Mouse (Mus musculus) monocyte, adult 2 months (primary cell): Measurements from ENCODE around the gene Armc6.
A peak's percentile ranks its signal among the peaks of the same experiment; 100 is the strongest.

Experiments
- DNase-seq, 2 experiments: peaks; one replicate each; pipeline ENCODE4 v3.0.0; 2022; ENCODE audit warnings: low spot score in 2 of 2, low read depth in 1 of 2

Armc6 gene

GRCm38 (mm10) chr8:70197603-70198002 is 36.7 kb downstream of the Armc6 start:
- no peak for DNase-seq

DNA sequence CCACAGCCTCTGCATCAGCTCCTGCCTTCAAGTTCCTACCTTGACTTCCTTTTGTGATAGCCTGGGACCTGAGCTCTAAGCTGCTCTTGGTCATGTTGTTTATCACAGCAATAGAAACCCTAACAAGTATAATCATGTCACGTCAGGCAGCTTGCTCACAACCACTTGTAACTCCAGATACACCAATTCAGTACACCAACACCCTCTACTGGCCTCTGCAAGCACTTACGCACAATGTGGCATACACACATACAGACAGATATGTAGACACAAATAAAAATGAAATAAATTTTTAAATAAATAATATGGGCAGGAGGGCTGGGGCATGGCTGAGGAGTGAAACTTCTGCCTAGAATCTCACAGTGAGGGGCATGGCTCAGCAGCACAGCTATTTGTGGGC is 38.5 kb downstream of the Armc6 start:
- no peak for DNase-seq

GRCm38 (mm10) chr8:70194191-70194590 is 40.1 kb downstream of the Armc6 start:
- DNase-seq = no peak

DNA sequence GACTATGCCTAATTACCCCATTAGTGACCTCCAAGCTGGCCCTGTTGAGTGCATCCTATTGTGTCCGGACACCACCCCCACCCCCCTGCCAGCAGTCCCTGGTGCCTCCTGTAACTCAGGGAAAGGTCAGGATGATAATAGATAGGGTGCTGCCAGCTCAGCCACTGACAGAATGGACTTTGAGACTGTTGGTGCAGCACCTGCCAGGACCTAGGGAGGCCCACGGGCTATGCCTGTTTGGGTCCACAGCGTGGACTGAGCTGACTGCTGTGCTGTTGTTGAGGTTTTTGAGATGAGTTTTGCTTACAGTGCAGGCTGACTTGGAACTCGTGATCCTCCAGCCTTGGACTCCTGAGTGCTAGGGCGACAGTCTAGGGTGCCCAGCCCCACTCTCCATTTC is 41.0 kb downstream of the Armc6 start:
- DNase-seq = no peak

- DNase-seq = no peak
These were observed 45.6 kb downstream of the Armc6 start for GRCm38 (mm10) chr8:70188707-70189106.

DNA sequence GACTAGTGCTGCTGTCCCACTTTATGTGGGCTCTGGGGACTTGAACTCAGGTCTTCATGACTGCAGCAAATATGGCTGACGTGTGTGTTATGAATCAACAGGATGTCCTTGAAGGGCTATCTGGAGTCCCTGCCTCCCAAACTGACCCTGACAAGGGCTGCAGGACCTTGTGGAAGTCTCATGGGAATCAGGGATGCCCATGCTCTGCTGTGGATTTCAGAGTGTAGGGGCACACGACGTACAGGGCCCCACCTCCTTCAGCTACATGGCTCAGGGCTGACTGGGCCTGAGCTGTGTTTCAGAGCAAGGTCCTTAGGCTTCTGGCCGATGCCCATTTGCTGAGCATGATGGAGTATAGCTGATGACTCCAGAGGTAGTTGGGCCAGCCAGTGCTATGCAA is 51.1 kb downstream of the Armc6 start:
- DNase-seq = no peak

DNA sequence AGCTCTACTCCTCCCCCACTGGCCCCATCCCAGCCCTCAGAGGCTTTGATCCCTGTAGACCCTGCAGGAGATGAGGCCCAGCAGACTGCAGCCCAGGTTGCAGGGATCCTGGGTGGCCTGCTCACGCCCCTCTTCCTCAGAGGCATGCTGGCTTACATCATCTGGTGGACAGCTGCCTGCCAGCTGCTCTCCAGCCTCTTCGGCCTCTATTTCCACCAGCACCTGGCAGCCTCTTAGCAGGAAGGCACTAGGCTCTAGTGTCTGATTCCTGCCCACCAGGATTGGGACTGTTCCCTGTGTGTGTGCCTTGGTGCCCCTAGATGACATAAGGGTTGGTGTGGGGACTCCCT is 52.4 kb downstream of the Armc6 start:
- DNase-seq = no peak

DNA sequence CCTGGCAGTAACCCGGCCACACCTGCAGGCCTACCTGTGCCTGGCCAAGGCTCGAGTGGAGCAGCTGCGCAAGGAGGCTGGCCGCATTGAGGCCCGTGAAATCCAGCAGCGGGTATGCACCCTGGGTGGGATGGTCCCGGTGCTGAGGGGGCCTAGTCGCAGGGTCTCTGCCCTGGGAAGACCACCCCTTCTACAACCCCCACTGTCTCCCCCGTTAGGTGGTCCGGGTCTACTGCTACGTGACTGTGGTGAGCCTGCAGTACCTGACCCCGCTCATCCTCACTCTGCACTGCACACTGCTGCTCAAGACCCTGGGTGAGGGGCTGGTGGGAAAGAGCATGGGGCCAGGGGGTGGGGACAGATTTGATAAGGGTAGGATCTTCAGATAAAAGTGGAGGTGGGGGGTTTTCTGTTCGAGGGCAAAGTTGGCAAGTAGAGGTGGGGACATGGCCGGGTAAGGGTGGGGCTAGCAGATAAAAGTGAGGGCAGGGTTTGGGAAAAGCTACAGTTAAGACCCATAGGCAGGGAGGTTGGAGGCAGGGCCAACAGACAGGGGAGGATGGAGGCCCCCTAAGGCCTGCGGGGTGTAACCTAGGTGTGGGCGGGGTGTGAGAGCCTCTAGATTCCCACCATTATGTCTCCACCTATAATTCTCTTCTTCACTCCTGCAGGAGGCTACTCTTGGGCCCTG is 52.9 kb downstream of the Armc6 start:
- DNase-seq = no peak

GRCm38 (mm10) chr8:70179082-70179481 is 55.2 kb downstream of the Armc6 start:
- DNase-seq = no peak

DNA sequence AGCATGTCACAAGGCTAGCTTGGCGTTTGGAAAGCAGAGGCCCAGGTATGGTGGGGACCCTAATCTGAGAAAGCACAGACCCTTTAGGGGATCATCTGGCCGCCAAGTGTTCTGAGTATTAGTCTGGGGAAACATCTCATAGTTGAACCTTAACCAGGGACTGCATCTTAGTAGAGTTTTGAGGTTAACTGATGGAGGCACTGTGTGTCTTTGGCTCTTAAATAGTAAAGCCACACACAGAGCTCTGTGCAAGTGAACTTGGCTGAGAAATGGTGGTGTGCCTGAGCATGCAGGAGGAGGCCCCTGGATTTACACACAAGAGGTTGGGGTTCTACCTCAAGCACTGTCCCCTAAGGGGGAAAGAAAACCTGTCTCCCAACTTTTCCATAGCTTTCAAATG is 56.0 kb downstream of the Armc6 start:
- DNase-seq = no peak

GRCm38 (mm10) chr8:70174079-70174478 is 60.2 kb downstream of the Armc6 start:
- no peak for DNase-seq

GRCm38 (mm10) chr8:70173320-70173719 is 60.9 kb downstream of the Armc6 start:
- no peak for DNase-seq

DNA sequence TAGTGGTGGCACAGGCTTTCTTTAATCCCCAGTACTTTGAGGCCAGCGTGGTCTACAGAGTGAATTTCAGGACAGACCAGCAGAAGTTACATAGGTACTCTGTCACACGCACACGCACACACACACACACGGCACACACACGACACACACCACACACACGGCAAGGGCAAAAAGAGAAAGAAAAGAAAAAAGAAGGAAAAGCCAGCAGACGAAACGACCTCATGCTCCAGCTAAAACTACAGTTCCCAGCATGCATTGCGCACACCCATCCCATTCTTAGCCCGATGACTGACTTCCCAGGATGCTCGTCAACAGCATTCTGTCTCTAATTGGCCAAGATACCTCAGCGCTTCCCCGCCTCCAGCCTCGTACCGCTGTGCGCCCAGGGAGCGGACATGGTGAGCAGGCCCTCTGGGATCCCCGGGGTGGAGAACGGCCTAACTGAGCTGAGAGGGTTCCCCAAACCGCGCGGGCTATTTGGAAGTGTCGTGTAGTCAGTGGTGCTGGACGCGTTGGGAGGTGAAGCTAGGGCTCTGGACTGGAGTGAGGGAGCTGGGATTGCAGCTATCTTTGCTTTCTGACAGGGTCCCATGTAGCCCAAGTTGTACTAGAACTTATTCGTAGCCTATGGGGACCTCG is 62.1 kb downstream of the Armc6 start, which contains the start of gene Tmem161a:
Gene Tmem161a, plus strand, starts transcription at position 314 of the 639 bp plus-strand sequence.
- DNase-seq = peak; percentile 78 to 83

DNA sequence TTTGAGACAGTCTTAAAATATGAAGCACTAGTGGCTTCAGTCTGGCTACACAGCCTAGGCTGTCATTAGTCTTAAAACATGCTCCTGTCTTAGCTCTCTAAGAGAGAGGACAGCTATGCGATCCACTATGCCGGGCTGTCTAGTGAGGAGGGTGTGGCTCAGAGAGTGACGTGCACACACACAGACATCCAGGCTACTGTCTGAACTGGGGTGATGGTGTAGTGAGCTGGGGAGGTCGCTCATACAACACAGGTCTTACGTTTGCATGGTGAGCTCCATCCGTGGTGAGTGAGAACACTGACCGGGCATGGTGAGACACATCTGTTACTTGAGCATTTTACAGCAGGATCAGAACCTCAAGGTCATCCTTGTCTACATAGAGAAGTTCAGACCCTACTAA is 63.0 kb downstream of the Armc6 start:
- no peak for DNase-seq

GRCm38 (mm10) chr8:70170748-70171147 is 63.5 kb downstream of the Armc6 start:
- no peak for DNase-seq
